Mouse (Mus musculus) naive thymus-derived CD4-positive, alpha-beta T cell, adult 2 months (primary cell): Measurements from ENCODE around the gene Rpl18a.
A peak's percentile ranks its signal among the peaks of the same experiment; 100 is the strongest.
"Not testable (repeated sequence)": the region's sequence is repeated elsewhere in the genome, so short reads cannot be mapped to it uniquely, and the experiment has no call there.

Experiments used
- DNase-seq: peaks from one replicate; pipeline ENCODE4 v3.0.0-alpha.2; 2011; ENCODE audit warnings: low read depth

Gene Rpl18a

GRCm38 (mm10) chr8:70903112-70903511, 5.9 kb upstream of the Rpl18a start:
- no peak for DNase-seq

GRCm38 (mm10) chr8:70902211-70902610, 5.0 kb upstream of the Rpl18a start:
- no peak for DNase-seq

GRCm38 (mm10) chr8:70900872-70901387, 3.7 kb upstream of the Rpl18a start:
- no peak for DNase-seq

- DNase-seq, result no peak
Observed at GRCm38 (mm10) chr8:70899226-70899625, 2.0 kb upstream of the Rpl18a start.

- no peak for DNase-seq
Observed at GRCm38 (mm10) chr8:70898661-70899198, 1.5 kb upstream of the Rpl18a start.

- DNase-seq, result peak; percentile 92
Observed at GRCm38 (mm10) chr8:70897681-70898413, 635 bp upstream of the Rpl18a start.

- DNase-seq, result peak; percentile 25
Observed at GRCm38 (mm10) chr8:70896316-70897020, 744 bp downstream of the Rpl18a start.

GRCm38 (mm10) chr8:70895571-70896259, 1.5 kb downstream of the Rpl18a start:
- DNase-seq, result not testable (repeated sequence)

GRCm38 (mm10) chr8:70894771-70895545, 2.3 kb downstream of the Rpl18a start:
- DNase-seq, result peak; percentile 41

- peak; percentile 46 for DNase-seq
Observed at GRCm38 (mm10) chr8:70894385-70894720, 2.9 kb downstream of the Rpl18a start.

GRCm38 (mm10) chr8:70893656-70894384, 3.4 kb downstream of the Rpl18a start:
- peak; percentile 87 for DNase-seq

- DNase-seq, result no peak
Observed at GRCm38 (mm10) chr8:70892896-70893655, 4.1 kb downstream of the Rpl18a start.

GRCm38 (mm10) chr8:70892022-70892895, 5.0 kb downstream of the Rpl18a start, which contains the start of gene Slc5a5:
TSS of gene Slc5a5 (minus strand) at chr8:70892757.
- DNase-seq, result peak; percentile 45

- DNase-seq, result peak; percentile 57
Observed at GRCm38 (mm10) chr8:70891356-70891755, 5.9 kb downstream of the Rpl18a start.

GRCm38 (mm10) chr8:70890656-70891055, 6.6 kb downstream of the Rpl18a start:
- peak; percentile 13 for DNase-seq

GRCm38 (mm10) chr8:70887669-70888068, 9.5 kb downstream of the Rpl18a start:
- DNase-seq, result peak; percentile 52

- peak; percentile 44 for DNase-seq
Observed at GRCm38 (mm10) chr8:70885612-70886011, 11.6 kb downstream of the Rpl18a start.

- no peak for DNase-seq
Observed at GRCm38 (mm10) chr8:70884683-70885082, 12.5 kb downstream of the Rpl18a start.

GRCm38 (mm10) chr8:70884186-70884585, 13.0 kb downstream of the Rpl18a start:
- DNase-seq, result no peak
